Mouse (Mus musculus) kidney, adult 8-10 months (tissue): Measurements from ENCODE around the gene Gm3500.
"Not testable (repeated sequence)": the region's sequence is repeated elsewhere in the genome, so short reads cannot be mapped to it uniquely, and the experiment has no call there.

Source experiments
- DNase-seq, 2 experiments: peaks; one replicate each; pipeline ENCODE4 v3.0.0; 2022

The Gm3500 gene

GRCm38 (mm10) chr14:5388949-5389348, at the start of gene Gm3500:
TSS of gene Gm3500 (minus strand) at chr14:5389049.
- not testable (repeated sequence) for DNase-seq

- DNase-seq, result not testable (repeated sequence)
Observed at GRCm38 (mm10) chr14:5334828-5335227, 54.0 kb downstream of the Gm3500 start, which contains the start of gene Gm3542. TSS of gene Gm3542 (minus strand) at chr14:5334928.
